ENCODE assay signal across 15 mouse cellular contexts in the genomic region with DNA sequence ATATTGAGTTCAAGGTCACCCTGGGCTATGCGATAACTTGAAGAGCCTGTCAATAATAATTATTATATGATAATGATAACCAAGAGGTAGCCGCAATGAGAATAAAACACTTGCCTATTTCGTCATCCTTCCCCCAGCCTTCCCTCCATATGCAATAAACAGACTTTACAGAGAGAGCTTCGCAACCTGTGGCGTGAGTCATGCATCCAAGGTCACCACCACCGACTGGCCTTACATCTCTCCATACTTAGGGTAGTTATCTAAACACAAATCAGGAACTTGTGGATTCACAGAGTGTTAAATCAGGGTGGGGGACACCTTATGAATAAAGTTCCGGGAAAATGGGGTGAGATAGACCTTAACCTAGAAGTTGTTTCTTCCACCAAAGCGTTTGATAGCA. TPM values are rescaled to one million over a fixed set of nuclear protein-coding genes. Genes with fewer than 3 reads are reported as not detected.
DNase-seq lines count a peak whose midpoint lies in the region; ATAC-seq lines count a peak whose summit lies in the region.
"Had no signal": no experiment of that assay in that cellular context is flagged by ENCODE, and none has a peak within 500 bp of the region (broad histone marks: within the 10 kb centered on the region; RNA-seq: fewer than 3 reads in every experiment).

No protein-coding gene starts in this region.

- ATAC-seq in granulocyte monocyte progenitor cell, adult 5-6 weeks (replicated peaks; ENCODE audit: poor library complexity, severe bottlenecking), result peak; percentile 95
- peak; percentile 85 for ATAC-seq in megakaryocyte, adult 5-6 weeks (ENCODE audit: poor library complexity, severe bottlenecking)
- ATAC-seq: forebrain, postnatal 0 days; hindbrain, postnatal 0 days had no signal

- peak; percentile 41 for DNase-seq in adrenal gland, postnatal 14 days
- DNase-seq in adrenal gland, postnatal 4 days (ENCODE audit: low spot score in 2 of 2), result no peak
- no peak for DNase-seq in frontal cortex, adult 2 months (ENCODE audit: extremely low spot score in 1 of 2, low spot score in 1 of 2)
- DNase-seq in cerebellum, postnatal 25 days, result no peak
- DNase-seq in heart, postnatal 14 days, result no peak
- DNase-seq: cerebellum, adult 11-12 months; cerebellum, adult 9-11 months; forebrain, postnatal 0 days; heart, postnatal 36 days; kidney, adult 18-20 months; kidney, postnatal 36 days; thymus, postnatal 4 days had no signal

- intact Hi-C loops in heart, postnatal 14 days (cut with DNase I), result no loop called here

RNA-seq across cellular contexts. Expression of a gene that starts 13.0 kb away (rescaled TPM):
- total RNA-seq in adrenal gland, postnatal 14 days (2021), result 548 and 554 TPM in 2 replicates
- total RNA-seq in adrenal gland, postnatal 4 days (2021), result 100 to 1,000 TPM; 675 to 838 TPM
- 82.1 and 82.6 TPM in 2 replicates for total RNA-seq in granulocyte monocyte progenitor cell, adult 5-6 weeks (2014; fragmentation: Nextera tagmentation)
- 118 and 122 TPM in 2 replicates for total RNA-seq in granulocyte monocyte progenitor cell, adult 5-6 weeks (2017)
- 67.9 and 69.6 TPM in 2 replicates for total RNA-seq in megakaryocyte, adult 5-6 weeks (2015)
- 120 and 132 TPM in 2 replicates for total RNA-seq in megakaryocyte, adult 5-6 weeks (2017)
- polyA plus RNA-seq in frontal cortex, adult 2 months (2012; rRNA removed), result 503 and 558 TPM in 2 replicates
- total RNA-seq in heart, postnatal 14 days (2021), result 100 to 1,000 TPM; 773 to 866 TPM
